Mouse (Mus musculus): Measurements from ENCODE around the gene Dennd6a.
"Not testable (repeated sequence)": the region's sequence is repeated elsewhere in the genome, so short reads cannot be mapped to it uniquely, and the experiment has no call there.

The Dennd6a gene

DNA sequence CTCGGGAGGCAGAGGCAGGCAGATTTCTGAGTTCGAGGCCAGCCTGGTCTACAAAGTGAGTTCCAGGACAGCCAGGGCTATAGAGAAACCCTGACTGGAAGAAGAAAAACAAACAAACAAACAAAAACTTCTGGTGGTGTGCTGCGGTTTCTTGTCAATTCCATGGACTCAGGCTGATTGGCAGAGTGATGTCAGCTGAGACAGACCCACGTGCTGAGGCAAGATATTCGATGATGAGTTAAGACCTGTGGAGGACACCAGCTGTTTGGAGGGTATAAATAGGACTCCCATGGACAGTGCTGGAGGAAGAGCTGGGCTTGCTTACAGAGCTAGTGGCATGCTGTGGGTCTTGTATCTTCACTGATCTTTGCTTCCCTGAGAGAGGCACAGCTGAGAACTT, at the start of gene Dennd6a:
Gene Dennd6a, plus strand, starts transcription at position 301 of the 400 bp plus-strand sequence.
- not testable (repeated sequence) for DNase-seq (ENCODE audit: low spot score)

- no peak for DNase-seq (ENCODE audit: low spot score)
Measured at GRCm38 (mm10) chr14:26525955-26526354, 47.7 kb upstream of the Dennd6a start.

GRCm38 (mm10) chr14:26528296-26528695, 45.4 kb upstream of the Dennd6a start:
- no peak for DNase-seq (ENCODE audit: low spot score)

- DNase-seq (ENCODE audit: low spot score) = no peak
Measured at GRCm38 (mm10) chr14:26530350-26530749, 43.3 kb upstream of the Dennd6a start.

DNA sequence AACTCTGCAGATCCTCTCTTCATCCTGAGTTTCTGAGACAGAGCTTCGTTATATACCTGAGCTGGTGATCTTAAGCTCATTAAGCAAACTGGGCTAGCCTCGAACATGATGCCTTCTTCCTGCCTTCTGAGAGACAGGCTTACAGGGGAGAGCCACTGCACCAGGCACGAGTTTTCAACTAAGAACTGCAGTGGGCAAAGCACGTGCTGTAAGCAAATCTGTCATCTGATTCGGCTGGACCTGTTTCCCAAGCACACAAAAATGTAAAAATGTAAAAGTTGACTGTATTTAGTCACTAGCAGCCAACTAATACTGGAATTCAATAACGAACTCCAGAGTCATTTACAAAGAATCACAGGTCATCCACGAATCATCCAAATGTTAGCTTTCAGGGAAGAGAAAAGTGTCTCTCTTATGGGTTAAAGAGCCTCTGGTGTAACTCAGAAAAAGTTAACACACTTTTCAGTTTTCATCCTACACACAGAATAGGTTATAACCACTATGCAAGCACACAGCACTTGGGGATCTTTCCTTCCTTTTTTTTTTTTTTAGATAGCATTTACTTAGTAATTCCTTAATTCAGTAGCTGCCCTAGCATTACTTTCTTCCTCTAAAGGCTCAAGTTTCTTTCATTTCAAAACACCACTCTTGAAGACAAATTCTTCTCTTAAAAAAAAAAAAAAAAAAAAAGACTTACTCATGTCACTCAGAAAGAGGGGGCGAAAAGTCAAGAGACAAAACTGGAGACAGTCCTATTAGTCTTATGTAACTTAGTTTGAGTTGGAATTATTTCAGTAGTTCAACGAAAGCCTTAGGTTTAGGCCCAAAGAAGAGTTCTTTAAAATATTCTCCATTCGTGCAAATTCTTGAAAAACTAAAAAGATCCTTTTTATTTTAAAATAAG, 42.0 kb upstream of the Dennd6a start:
- no peak for DNase-seq (ENCODE audit: low spot score)

- DNase-seq (ENCODE audit: low spot score) = no peak
Measured at GRCm38 (mm10) chr14:26532752-26533151, 40.9 kb upstream of the Dennd6a start.

GRCm38 (mm10) chr14:26533267-26533666, 40.4 kb upstream of the Dennd6a start:
- DNase-seq (ENCODE audit: low spot score) = no peak

DNA sequence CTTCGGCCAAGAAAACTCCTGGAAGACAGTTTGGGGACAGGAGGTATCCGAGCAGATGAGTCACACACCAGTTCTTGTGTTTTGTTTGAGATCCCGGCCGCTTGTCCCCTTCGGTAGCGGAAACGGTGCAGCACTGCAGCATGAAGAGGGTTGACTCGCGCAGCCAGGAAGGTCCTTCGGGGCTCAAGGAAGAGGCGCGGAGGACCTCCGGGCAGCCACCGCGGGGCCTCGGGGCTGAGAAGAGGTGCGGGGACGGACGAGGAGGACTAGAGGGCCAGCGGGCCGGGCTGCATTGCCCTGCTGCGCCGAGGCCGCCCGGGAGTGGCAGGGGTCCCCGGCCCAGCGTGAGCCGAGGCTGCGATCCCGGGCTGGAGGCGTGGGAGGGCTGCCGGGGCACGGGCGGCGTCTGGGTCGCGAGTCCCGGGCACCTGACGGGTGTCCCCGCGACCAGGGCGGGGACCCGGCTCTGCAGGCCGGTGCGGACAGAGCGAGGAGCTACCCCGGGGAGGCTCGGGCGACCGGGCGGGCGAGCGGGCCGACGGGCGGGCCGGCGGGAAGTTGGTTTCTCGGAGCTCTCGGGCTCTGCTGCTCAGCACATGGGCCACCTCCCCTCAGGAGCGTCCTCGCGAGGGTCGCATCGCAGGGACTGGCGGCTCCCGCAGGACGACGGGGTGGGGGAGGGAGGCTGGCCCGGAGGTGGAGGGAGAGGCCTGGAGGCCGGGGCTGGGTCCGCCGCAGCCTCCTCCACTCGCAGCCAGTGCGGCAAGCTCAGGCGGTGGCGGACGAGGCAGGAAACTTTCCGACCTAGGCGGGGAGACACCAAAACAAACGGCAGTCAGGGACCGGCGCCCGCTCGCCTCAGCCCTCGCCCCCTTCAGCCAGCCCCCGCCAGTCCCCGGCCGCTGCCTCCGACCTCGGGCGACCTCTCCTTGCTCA, 39.6 kb upstream of the Dennd6a start:
- peak; percentile 38 for DNase-seq (ENCODE audit: low spot score)

DNA sequence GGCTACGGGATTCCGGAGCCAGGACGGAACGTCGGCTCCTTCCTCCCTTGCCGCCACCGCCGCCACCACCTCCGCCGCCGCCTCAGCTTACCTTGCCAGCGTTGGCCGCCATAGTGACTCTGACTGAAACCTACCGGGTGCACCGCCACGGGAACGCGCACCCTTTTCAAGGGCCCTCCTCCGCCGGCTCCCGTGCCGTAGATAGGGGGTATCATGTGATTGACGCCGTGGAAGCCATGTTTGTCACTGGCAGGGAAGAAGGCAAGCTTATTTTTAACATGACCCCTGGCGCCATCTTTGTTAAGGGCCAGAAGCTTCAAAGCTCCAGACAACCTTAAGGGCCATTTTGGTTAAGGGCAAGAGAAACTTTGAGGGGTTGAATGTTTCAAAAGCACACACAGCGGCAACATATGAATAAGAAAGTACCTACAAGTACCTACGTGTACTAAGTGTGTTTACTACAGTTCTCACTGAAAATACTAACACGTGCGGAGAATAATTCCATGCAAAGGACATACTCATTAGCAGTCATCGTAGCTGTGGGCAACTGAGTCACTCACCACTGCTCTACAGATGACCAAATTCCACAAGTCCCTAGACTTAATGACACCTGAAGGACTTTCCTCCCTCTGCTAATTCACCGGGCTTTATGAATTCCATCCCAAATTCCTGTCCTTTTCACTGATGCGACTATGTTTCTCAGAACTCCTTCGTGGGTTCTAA, 38.7 kb upstream of the Dennd6a start, which contains the start of gene Slmap:
Gene Slmap, minus strand, starts transcription at position 175 of the 723 bp plus-strand sequence.
- peak; percentile 100 for DNase-seq (ENCODE audit: low spot score)

DNA sequence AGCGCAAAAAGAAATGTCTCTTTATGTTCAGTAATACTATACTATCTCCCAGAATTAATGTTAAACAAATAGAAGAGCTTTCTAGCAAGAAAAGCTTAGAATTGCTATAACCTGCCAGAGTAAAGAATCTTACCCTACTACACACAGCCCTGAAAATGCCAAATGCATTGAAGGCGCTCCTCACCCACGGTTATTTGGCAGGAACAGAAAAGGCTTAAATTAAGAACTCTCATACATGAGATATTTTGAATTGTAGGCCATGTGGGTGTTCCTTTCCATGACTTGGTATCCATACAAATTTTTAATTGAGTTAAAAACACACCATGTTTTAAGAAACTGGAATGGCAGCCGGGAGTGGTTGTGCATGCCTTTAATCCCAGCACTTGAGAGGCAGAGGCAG, 34.4 kb upstream of the Dennd6a start:
- DNase-seq (ENCODE audit: low spot score) = no peak

DNA sequence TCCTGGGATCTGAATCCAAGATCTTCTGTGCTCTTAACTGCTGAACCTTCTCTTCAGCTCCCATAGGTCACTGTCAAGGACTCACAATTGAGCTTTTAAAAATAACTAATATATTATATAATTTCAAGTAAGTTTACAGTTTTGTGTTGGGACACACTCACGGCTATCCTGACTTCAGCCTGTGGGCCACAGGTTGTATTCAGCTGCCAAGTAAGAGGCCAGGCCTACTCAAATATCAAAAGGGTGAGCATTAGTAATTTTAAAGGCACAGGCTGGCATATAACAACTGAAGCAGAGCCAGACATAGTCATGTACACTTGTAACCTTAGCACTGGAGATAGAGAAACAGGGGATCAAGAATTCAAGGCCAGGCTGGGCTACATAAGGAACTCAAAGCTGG, 33.1 kb upstream of the Dennd6a start:
- DNase-seq (ENCODE audit: low spot score) = no peak

DNA sequence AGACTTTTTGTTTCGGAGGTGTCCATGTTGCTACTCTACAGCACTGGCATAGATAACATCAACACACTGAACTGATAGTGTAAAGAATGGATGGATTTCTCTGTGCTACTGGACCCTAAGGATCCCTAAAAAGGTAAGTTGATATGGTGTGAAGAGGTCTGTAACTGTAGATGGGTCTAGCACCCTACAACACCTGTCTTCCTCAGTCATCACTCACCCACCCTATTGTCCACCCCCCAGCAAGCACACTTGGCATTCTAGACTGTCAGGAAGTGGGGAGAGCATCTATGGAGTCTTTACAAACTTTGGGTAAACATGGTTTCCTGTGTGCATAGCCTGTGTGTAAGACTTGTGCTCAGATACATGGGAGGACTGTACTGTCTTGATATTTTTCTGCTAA, 31.5 kb upstream of the Dennd6a start:
- no peak for DNase-seq (ENCODE audit: low spot score)

GRCm38 (mm10) chr14:26547516-26548488, 25.9 kb upstream of the Dennd6a start:
- DNase-seq (ENCODE audit: low spot score) = no peak

DNA sequence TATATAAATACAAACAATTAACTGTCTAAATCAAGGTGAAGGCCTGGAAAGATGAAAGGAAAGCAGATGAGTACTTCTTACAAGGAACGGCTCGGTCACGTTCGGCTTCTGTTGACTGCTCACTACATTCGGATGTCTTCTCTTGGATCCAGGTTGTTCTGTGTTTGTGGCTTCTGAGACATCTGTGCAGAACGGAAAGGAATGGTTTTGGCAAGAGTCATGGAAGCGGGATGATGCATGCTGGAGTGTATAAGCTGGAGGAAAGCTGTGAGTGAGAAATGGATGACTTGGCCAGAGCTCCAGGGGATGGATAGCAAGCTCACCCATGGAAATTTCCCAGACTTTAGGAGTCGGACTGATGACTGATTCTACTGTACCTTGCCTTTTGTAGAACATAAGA, 22.9 kb upstream of the Dennd6a start:
- DNase-seq (ENCODE audit: low spot score) = no peak

DNA sequence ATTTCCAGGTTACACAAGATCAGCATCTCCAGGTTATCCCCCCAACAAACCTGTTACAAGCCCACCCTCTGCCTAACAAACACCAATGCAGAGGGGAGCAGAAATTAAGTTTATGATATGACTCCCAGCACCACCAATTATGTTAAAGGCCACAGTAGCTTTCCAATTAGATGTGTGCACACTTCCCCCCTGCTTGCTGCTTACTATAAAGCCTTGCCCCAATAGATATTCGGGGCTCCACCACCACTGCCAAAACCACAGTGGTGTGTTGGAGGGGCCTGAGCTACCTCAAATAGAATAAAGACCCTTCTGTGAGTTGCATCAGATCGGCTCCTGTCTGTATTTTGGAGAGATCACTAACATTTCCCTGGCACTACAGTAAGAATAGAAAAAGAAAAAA, 21.2 kb upstream of the Dennd6a start:
- no peak for DNase-seq (ENCODE audit: low spot score)

DNA sequence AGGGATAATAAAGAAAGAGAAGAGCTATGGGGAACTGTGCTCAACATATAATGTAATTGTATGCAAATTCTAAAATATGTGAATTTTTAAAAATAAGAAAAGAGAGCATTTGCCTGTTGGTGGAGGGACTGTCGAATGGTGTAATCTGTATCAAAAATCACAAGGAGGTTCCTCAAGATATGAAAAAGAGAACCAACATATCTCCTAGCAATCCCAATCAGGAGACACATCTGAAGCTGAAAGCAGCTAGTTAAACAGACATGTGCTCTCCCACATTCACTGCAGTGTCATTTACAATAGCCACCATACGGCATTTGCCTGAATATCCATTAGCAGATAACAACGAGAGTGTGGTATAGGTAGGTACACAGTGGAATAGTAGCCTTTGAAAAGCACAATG, 20.8 kb upstream of the Dennd6a start:
- DNase-seq (ENCODE audit: low spot score) = no peak

- DNase-seq (ENCODE audit: low spot score) = no peak
Measured at GRCm38 (mm10) chr14:26557581-26557980, 16.1 kb upstream of the Dennd6a start.

GRCm38 (mm10) chr14:26558536-26558935, 15.1 kb upstream of the Dennd6a start:
- DNase-seq (ENCODE audit: low spot score) = no peak

DNA sequence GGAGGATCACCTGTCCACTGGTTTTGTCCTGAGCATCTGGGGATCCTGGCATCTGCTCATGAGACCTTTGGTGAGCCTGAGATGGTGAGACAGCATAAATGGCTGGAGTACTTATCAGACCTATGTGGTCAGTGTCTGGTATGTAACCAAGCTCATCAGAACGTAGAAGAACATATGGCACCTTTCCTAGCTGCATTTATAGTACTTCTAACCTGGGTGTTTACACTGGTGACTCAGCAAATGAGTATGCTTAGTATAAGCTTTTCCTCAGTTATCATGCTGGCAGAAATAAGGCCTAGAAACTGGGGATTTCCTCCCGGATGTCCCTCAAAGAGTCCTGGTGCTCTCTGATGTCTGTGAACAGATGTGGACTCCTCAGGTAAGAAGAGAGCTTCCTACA, 11.4 kb upstream of the Dennd6a start:
- DNase-seq (ENCODE audit: low spot score) = no peak

- no peak for DNase-seq (ENCODE audit: low spot score)
Measured at GRCm38 (mm10) chr14:26569880-26570279, 3.8 kb upstream of the Dennd6a start.

Data from lung, postnatal 25 days (tissue).